Mouse (Mus musculus): ENCODE measurements around the gene Pik3c2b. TPM values are rescaled to one million over a fixed set of nuclear protein-coding genes. Genes with fewer than 3 reads are reported as not detected.

Pik3c2b gene
- polyA plus RNA-seq, 1 experiment from 2014 or later: 2.6 TPM

GRCm38 (mm10) chr1:133071666-133072381 is 26.4 kb downstream of the Pik3c2b start:
- no peak for DNase-seq (ENCODE audit: low spot score)

DNA sequence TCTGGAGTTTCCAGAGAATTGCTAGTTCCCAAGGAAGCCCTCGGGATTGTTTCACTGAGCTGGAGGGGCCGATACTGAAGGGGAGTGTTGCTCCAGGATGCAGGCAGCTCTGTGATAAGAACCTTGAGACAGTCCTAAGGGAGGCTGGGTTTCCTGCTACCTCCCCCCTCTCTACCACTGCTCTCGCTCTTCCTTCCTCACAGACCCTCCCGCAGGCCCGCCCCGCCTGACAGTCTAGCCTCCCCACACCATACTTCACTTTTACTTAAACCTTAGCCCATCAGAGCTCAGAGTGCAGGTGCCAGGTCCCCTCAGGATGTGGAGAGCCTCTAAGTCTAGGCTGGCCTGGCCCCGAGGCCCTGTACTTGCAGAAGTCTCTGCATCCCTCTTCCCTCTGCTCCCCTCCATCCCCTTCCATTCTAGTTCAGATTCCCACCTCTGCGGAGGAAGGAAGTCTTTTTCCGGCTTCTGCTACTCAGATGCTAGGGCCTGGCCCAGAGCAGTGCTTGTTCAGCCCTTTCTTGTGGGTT is 27.9 kb downstream of the Pik3c2b start:
- DNase-seq (ENCODE audit: low spot score): peak; percentile 46

DNA sequence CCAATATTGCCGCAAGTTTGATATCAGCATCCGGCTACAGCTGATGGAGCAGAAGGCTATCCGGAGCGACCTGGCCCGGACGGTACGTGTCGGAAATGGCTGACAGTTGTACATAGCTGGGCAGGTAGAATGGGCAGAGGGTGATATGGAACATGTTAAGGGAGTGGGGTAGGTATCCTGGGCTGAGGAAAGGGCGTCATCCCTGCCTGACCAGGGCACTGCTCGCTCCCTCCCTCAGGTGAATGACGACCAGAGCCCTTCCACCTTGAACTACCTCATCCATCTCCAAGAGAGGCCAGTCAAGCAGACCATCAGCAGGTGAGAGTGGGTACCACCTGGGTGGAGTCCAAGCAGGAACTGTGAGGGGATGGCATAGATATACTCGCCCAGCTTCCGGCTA is 29.1 kb downstream of the Pik3c2b start:
- DNase-seq (ENCODE audit: low spot score): no peak

- no peak for DNase-seq (ENCODE audit: low spot score)
Observed at GRCm38 (mm10) chr1:133075651-133076400, 30.4 kb downstream of the Pik3c2b start.

GRCm38 (mm10) chr1:133076681-133077514 is 31.4 kb downstream of the Pik3c2b start:
- no peak for DNase-seq (ENCODE audit: low spot score)

GRCm38 (mm10) chr1:133077606-133078337 is 32.3 kb downstream of the Pik3c2b start:
- no peak for DNase-seq (ENCODE audit: low spot score)

GRCm38 (mm10) chr1:133078338-133078727 is 32.9 kb downstream of the Pik3c2b start:
- DNase-seq (ENCODE audit: low spot score): no peak

- no peak for DNase-seq (ENCODE audit: low spot score)
Observed at GRCm38 (mm10) chr1:133079509-133079908, 34.0 kb downstream of the Pik3c2b start.

- DNase-seq (ENCODE audit: low spot score): no peak
Observed at GRCm38 (mm10) chr1:133080079-133080561, 34.7 kb downstream of the Pik3c2b start.

- DNase-seq (ENCODE audit: low spot score): no peak
Observed at GRCm38 (mm10) chr1:133080717-133081116, 35.2 kb downstream of the Pik3c2b start.

GRCm38 (mm10) chr1:133083003-133083546 is 37.6 kb downstream of the Pik3c2b start:
- no peak for DNase-seq (ENCODE audit: low spot score)

- DNase-seq (ENCODE audit: low spot score): no peak
Observed at GRCm38 (mm10) chr1:133083942-133084625, 38.6 kb downstream of the Pik3c2b start.

DNA sequence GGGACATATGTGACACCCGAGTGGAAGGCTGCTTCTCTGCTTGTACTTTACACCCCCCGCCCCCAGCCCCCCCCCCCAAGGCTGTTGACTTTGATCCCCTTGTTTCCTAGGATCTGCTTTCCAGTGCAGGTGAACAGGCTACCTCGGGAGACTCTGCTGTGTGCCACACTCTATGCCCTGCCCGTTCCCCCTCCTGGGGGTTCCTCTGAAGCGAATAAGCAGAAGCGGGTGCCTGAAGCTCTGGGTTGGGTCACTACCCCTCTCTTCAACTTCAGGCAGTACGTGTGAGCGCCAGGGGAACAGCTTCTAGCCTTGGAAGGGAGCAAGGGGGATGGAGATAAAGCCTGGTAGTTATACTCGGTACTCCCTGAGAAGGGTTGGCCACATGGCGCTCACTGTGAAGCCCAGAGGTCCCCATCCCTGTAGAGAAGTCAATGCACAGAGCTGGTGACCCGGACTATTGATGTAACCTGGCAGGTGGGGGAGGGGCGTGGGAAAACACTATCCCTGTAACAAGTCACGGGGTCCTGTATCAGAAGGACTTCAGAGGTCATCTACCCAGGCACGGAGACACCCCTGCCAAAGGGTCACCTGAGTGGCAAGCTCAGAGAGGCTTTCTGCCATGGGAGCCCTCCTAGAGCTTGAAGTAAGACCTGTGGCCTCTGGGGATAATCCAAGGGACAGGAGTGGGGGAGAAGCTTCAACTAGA is 39.4 kb downstream of the Pik3c2b start:
- DNase-seq (ENCODE audit: low spot score): no peak

- no peak for DNase-seq (ENCODE audit: low spot score)
Observed at GRCm38 (mm10) chr1:133085417-133085742, 39.9 kb downstream of the Pik3c2b start.

GRCm38 (mm10) chr1:133086804-133087203 is 41.3 kb downstream of the Pik3c2b start:
- DNase-seq (ENCODE audit: low spot score): no peak

GRCm38 (mm10) chr1:133087206-133087905 is 41.9 kb downstream of the Pik3c2b start:
- DNase-seq (ENCODE audit: low spot score): peak; percentile 51

DNA sequence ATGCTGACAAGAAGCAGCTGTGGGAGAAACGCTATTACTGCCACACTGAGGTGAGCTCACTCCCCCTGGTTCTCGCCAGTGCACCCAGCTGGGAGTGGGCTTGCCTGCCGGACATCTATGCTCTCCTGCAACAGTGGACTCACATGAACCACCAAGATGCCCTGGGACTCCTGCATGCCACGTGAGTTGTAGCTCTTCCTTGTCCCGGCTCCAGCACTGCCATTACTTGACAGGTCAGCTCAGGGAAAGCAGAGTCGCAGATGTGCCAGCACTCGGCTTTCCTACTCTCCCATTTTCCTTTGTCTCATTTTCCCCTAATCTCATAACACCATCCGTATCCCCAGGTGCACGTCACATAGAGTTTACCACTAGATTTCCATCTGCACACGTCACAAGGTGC is 42.7 kb downstream of the Pik3c2b start:
- DNase-seq (ENCODE audit: low spot score): no peak

GRCm38 (mm10) chr1:133089415-133089814 is 43.9 kb downstream of the Pik3c2b start:
- DNase-seq (ENCODE audit: low spot score): no peak

DNA sequence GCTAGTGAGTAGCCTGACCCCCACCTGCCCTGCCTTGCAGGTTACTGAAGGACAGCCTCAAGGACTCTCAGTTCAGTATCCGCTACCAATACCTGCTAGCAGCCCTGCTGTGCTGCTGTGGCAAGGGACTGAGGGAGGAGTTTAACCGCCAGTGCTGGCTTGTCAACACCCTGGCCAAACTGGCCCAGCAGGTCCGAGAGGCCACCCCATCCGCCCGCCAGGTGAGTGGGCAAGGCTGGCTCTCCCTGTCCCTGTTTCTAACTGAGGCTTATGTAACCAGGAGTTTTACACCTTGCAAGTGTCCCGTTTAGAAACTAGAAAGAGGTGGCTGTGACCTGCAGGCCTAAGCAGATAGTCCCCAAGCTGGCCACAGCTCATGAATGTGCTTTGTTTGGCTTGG is 45.2 kb downstream of the Pik3c2b start:
- no peak for DNase-seq (ENCODE audit: low spot score)

Data from thymus, postnatal 0 days (tissue).